In genomic region chr15:99526681-99527080, GRCm38 (mm10) we compare ENCODE assay signal across 15 mouse cellular contexts. TPM values are rescaled to one million over a fixed set of nuclear protein-coding genes. Genes with fewer than 3 reads are reported as not detected.
DNase-seq lines count a peak whose midpoint lies in the region; ATAC-seq lines count a peak whose summit lies in the region.
"Had no signal": no experiment of that assay in that cellular context is flagged by ENCODE, and none has a peak within 500 bp of the region (broad histone marks: within the 10 kb centered on the region; RNA-seq: fewer than 3 reads in every experiment).

No protein-coding gene starts in this region.

- WGBS in forebrain, embryonic 14.5 days, result 70% methylated on average over 2 of the region's 2 CpGs
- 75% methylated on average over 2 of the region's 2 CpGs for WGBS in forebrain, embryonic 12.5 days
- 63% methylated on average over 2 of the region's 2 CpGs for WGBS in hindbrain, embryonic 14.5 days
- 45% methylated on average over 2 of the region's 2 CpGs for WGBS in intestine, embryonic 15.5 days

- H3K36me3 ChIP-seq in forebrain, embryonic 14.5 days (ENCODE audit: control insufficient read depth, insufficient read depth, low read length), result no peaks in the 10 kb centered on the region
- no peaks in the 10 kb centered on the region for H3K36me3 ChIP-seq in forebrain, embryonic 12.5 days (replicated peaks)
- no peaks in the 10 kb centered on the region for H3K36me3 ChIP-seq in hindbrain, embryonic 14.5 days (replicated peaks; ENCODE audit: control insufficient read depth, insufficient read depth)
- H3K36me3 ChIP-seq in intestine, embryonic 15.5 days, result no peaks in the 10 kb centered on the region

- no peaks in the 10 kb centered on the region for H3K27me3 ChIP-seq in forebrain, embryonic 14.5 days (replicated peaks; ENCODE audit: control insufficient read depth, insufficient read depth, low read length)
- H3K27me3 ChIP-seq in forebrain, embryonic 12.5 days, result peaks cover 28% of the 10 kb centered on the region
- no peaks in the 10 kb centered on the region for H3K27me3 ChIP-seq in hindbrain, embryonic 14.5 days (ENCODE audit: control insufficient read depth, insufficient read depth, low read length)
- H3K27me3 ChIP-seq in intestine, embryonic 15.5 days (replicated peaks), result peaks cover 25% of the 10 kb centered on the region

- H3K9ac ChIP-seq in forebrain, embryonic 14.5 days (ENCODE audit: low read length), result no peak overlapping the region
- H3K9ac ChIP-seq in forebrain, embryonic 12.5 days, result no peak overlapping the region
- no peak overlapping the region; the same call in 1 of the 2 replicates for H3K9ac ChIP-seq in hindbrain, embryonic 14.5 days
- H3K9ac ChIP-seq in intestine, embryonic 15.5 days, result no peak overlapping the region

- peak; percentile 30; the same call in 1 of the 2 replicates for ATAC-seq in forebrain, embryonic 14.5 days
- no peak for ATAC-seq in forebrain, embryonic 12.5 days (ENCODE audit: low FRiP score)
- no peak for ATAC-seq in hindbrain, embryonic 14.5 days (ENCODE audit: low FRiP score)
- ATAC-seq in CD4-positive, CD25-positive, alpha-beta regulatory T cell, adult 4 months, result no peak
- ATAC-seq in intestine, embryonic 15.5 days, result no peak

- no peak overlapping the region for H3K4me3 ChIP-seq in forebrain, embryonic 14.5 days (ENCODE audit: low read depth, low read length)
- no peak overlapping the region for H3K4me3 ChIP-seq in forebrain, embryonic 12.5 days (replicated peaks)
- peak overlapping the region; percentile 33; the same call in 1 of the 2 replicates for H3K4me3 ChIP-seq in hindbrain, embryonic 14.5 days (replicated peaks; ENCODE audit: low read length)
- no peak overlapping the region for H3K4me3 ChIP-seq in intestine, embryonic 15.5 days (replicated peaks)

- H3K27ac ChIP-seq in forebrain, embryonic 14.5 days (ENCODE audit: low read depth, low read length), result no peak overlapping the region
- H3K27ac ChIP-seq in forebrain, embryonic 12.5 days, result no peak overlapping the region
- peak overlapping the region; percentile 77; the same call in 1 of the 2 replicates for H3K27ac ChIP-seq in hindbrain, embryonic 14.5 days
- no peak overlapping the region for H3K27ac ChIP-seq in intestine, embryonic 15.5 days

- H3K4me1 ChIP-seq in forebrain, embryonic 14.5 days (ENCODE audit: control insufficient read depth, insufficient read depth, low read length), result no peaks in the 10 kb centered on the region
- peaks cover 11% of the 10 kb centered on the region for H3K4me1 ChIP-seq in forebrain, embryonic 12.5 days
- peaks cover 19% of the 10 kb centered on the region for H3K4me1 ChIP-seq in hindbrain, embryonic 14.5 days (replicated peaks; ENCODE audit: control insufficient read depth, insufficient read depth, low read length)
- H3K4me1 ChIP-seq in intestine, embryonic 15.5 days (replicated peaks), result no peaks in the 10 kb centered on the region

- no peak overlapping the region; the same call in 1 of the 2 replicates for H3K4me2 ChIP-seq in forebrain, embryonic 14.5 days (ENCODE audit: low read length)
- no peak overlapping the region for H3K4me2 ChIP-seq in forebrain, embryonic 12.5 days
- peak overlapping the region; percentile 61 for H3K4me2 ChIP-seq in hindbrain, embryonic 14.5 days (replicated peaks)
- H3K4me2 ChIP-seq in intestine, embryonic 15.5 days (replicated peaks), result no peak overlapping the region

- no peaks in the 10 kb centered on the region for H3K9me3 ChIP-seq in forebrain, embryonic 14.5 days (replicated peaks; ENCODE audit: control insufficient read depth, low read length)
- no peaks in the 10 kb centered on the region for H3K9me3 ChIP-seq in forebrain, embryonic 12.5 days
- no peaks in the 10 kb centered on the region for H3K9me3 ChIP-seq in hindbrain, embryonic 14.5 days (ENCODE audit: control insufficient read depth, low read length)
- H3K9me3 ChIP-seq in intestine, embryonic 15.5 days, result no peaks in the 10 kb centered on the region

- DNase-seq in forebrain, embryonic 14.5 days (ENCODE audit: low spot score), result no peak
- DNase-seq in NIH3T3 (ENCODE audit: low read depth), result peak; percentile 69
- no peak for DNase-seq in hindbrain, embryonic 14.5 days (ENCODE audit: low spot score)
- peak; percentile 75 for DNase-seq in lung, postnatal 10 days
- no peak for DNase-seq in heart, postnatal 4 days
- DNase-seq: adrenal gland, postnatal 25 days; kidney, postnatal 25 days had no signal

RNA-seq across cellular contexts. Expression of gene Faim2, which starts 1.3 kb away (rescaled TPM):
- 11.6 and 12.7 TPM in 2 replicates for polyA plus RNA-seq in forebrain, embryonic 14.5 days (2014; fragmentation: Nextera tagmentation; extraction: Ambion mirVana)
- polyA plus RNA-seq in forebrain, embryonic 12.5 days (2016; fragmentation: Nextera tagmentation; extraction: Ambion mirVana), result 1.6 and 1.9 TPM in 2 replicates
- 32.0 and 44.4 TPM in 2 replicates for polyA plus RNA-seq in hindbrain, embryonic 14.5 days (2014; fragmentation: Nextera tagmentation; extraction: Ambion mirVana)
- not detected for total RNA-seq in heart, postnatal 4 days (2021)
- under 1 TPM in 1 of 2 experiments, not detected in 1; 0.03 TPM for polyA plus RNA-seq in CD4-positive, CD25-positive, alpha-beta regulatory T cell, adult 4 months (2017; shearing (Covaris generic))
- polyA plus RNA-seq in intestine, embryonic 15.5 days (2015; fragmentation: Nextera tagmentation; extraction: Ambion mirVana), result 0.60 and 0.61 TPM in 2 replicates
- polyA plus RNA-seq: liver, adult 2 months had no signal

RNA-seq across cellular contexts. Expression of gene Bcdin3d, which starts 52.2 kb away (rescaled TPM):
- 22.4 and 25.4 TPM in 2 replicates for polyA plus RNA-seq in forebrain, embryonic 14.5 days (2014; fragmentation: Nextera tagmentation; extraction: Ambion mirVana)
- polyA plus RNA-seq in forebrain, embryonic 12.5 days (2016; fragmentation: Nextera tagmentation; extraction: Ambion mirVana), result 21.5 and 25.0 TPM in 2 replicates
- polyA plus RNA-seq in hindbrain, embryonic 14.5 days (2014; fragmentation: Nextera tagmentation; extraction: Ambion mirVana), result 16.5 and 19.6 TPM in 2 replicates
- total RNA-seq in heart, postnatal 4 days (2021), result 1 to 10 TPM; 4.9 to 5.0 TPM
- polyA plus RNA-seq in CD4-positive, CD25-positive, alpha-beta regulatory T cell, adult 4 months (2017; shearing (Covaris generic)), result 10 to 100 TPM; 27.9 to 41.0 TPM
- 13.2 and 15.6 TPM in 2 replicates for polyA plus RNA-seq in intestine, embryonic 15.5 days (2015; fragmentation: Nextera tagmentation; extraction: Ambion mirVana)

RNA-seq across cellular contexts. Expression of gene Aqp2, which starts 52.2 kb away (rescaled TPM):
- polyA plus RNA-seq in forebrain, embryonic 14.5 days (2014; fragmentation: Nextera tagmentation; extraction: Ambion mirVana), result not detected in 2 replicates
- not detected in 2 replicates for polyA plus RNA-seq in forebrain, embryonic 12.5 days (2016; fragmentation: Nextera tagmentation; extraction: Ambion mirVana)
- not detected in 2 replicates for polyA plus RNA-seq in hindbrain, embryonic 14.5 days (2014; fragmentation: Nextera tagmentation; extraction: Ambion mirVana)
- total RNA-seq in heart, postnatal 4 days (2021), result not detected
- not detected for polyA plus RNA-seq in CD4-positive, CD25-positive, alpha-beta regulatory T cell, adult 4 months (2017; shearing (Covaris generic))
- polyA plus RNA-seq in intestine, embryonic 15.5 days (2015; fragmentation: Nextera tagmentation; extraction: Ambion mirVana), result 0.11 TPM in 1 of 2 replicates, not detected in the other
- total RNA-seq: gastrocnemius, adult 8-10 months; heart, postnatal 25 days; liver, adult 2 months had no signal
- polyA plus RNA-seq: embryonic facial prominence, embryonic 11.5 days; liver, adult 2 months; neural tube, embryonic 11.5 days had no signal

Comparison
In these comparisons a context has a peak if more than half of its experiments do, and no peak if none do; other contexts are left out.
1. DNase-seq: peak in NIH3T3 (single experiment) and lung, postnatal 10 days (single experiment); none in forebrain, embryonic 14.5 days (single experiment), hindbrain, embryonic 14.5 days (single experiment) and heart, postnatal 4 days (single experiment).